Mouse (Mus musculus) hindbrain, embryonic 16.5 days (tissue): ENCODE measurements around the gene Krt20. TPM values are rescaled to one million over a fixed set of nuclear protein-coding genes. Genes with fewer than 3 reads are reported as not detected.

Source experiments
- ATAC-seq: fragments of 200-750 bp; cut with Nextera tagmentation; 2 replicates; pipeline ENCODE4 v1.8.0; 2017; ENCODE audit warnings: moderate TSS enrichment, moderate library complexity
- H3K27ac ChIP-seq: fragments of 300-500 bp; sonication (generic); 2 replicates; pipeline ENCODE4 v1.5.1; 2014; ENCODE audit warnings: low read depth, mild to moderate bottlenecking, control low read depth, low read length, moderate library complexity
- H3K27me3 ChIP-seq: fragments of 300-500 bp; sonication (generic); replicated peaks from 2 replicates; pipeline ENCODE4 v1.6.1; 2014; ENCODE audit warnings: low read length; ENCODE audit not compliant: control insufficient read depth, insufficient read depth
- H3K36me3 ChIP-seq: fragments of 300-500 bp; sonication (generic); 2 replicates; pipeline ENCODE4 v1.6.1; 2014; ENCODE audit warnings: mild to moderate bottlenecking, low read length, moderate library complexity, mixed read lengths; ENCODE audit not compliant: control insufficient read depth, insufficient read depth
- H3K4me1 ChIP-seq: fragments of 300-500 bp; sonication (generic); 2 replicates; pipeline ENCODE4 v1.6.1; 2014; ENCODE audit warnings: low read depth, low read length; ENCODE audit not compliant: control insufficient read depth, insufficient read depth
- H3K4me2 ChIP-seq: fragments of 300-500 bp; sonication (generic); 2 replicates; pipeline ENCODE4 v1.6.1; 2014; ENCODE audit warnings: mild to moderate bottlenecking, low read length, control low read depth, moderate library complexity
- H3K4me3 ChIP-seq: fragments of 300-500 bp; sonication (generic); 2 replicates; pipeline ENCODE4 v1.5.1; 2014; ENCODE audit warnings: mild to moderate bottlenecking, low read length, control low read depth, moderate library complexity
- H3K9ac ChIP-seq: fragments of 300-500 bp; sonication (generic); 2 replicates; pipeline ENCODE4 v1.6.1; 2014; ENCODE audit warnings: low read depth, mild to moderate bottlenecking, control low read depth, low read length, moderate library complexity
- H3K9me3 ChIP-seq: fragments of 300-500 bp; sonication (generic); 2 replicates; pipeline ENCODE4 v1.6.1; 2014; ENCODE audit warnings: mild to moderate bottlenecking, low read length, moderate library complexity; ENCODE audit not compliant: control insufficient read depth
- WGBS: fragments of 180-500 bp; shearing (Covaris S2); extraction: QIAGEN DNeasy Blood & Tissue Kit; methylation state at CpG from one replicate; pipeline ENCODE4 v1.1.7; 2014; 5-methylcytosine and 5-hydroxymethylcytosine counted together
- polyA plus RNA-seq: library from polyadenylated mRNA; unstranded; fragments of >200 nt; fragmentation: Nextera tagmentation; extraction: Ambion mirVana; gene quantifications from 2 replicates; pipeline ENCODE4 v1.2.1, GENCODE M21; 2015

The Krt20 gene
- 0.10 and 0.19 TPM in 2 replicates for polyA plus RNA-seq

DNA sequence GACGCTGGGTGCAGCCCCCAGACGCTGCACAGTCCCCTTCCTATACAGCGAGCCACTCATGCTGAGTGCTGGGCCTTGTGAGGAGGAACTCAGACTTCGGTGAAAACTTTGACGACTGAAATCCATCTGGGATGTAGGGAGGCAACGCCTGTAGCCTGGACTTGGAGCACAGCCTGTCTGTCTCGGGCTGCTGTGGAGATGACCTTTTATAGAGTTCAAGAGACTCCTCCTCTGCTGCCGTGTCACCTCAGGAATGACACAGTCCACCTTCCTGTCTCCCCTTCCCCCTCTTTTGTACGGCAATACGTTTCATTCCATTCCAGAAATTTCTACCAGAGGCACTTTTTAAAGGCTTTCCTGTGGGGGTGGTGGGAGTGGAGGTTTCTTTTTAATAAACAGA lies at the start of gene Krt20:
Gene Krt20, minus strand, starts transcription at position 179 of the 400 bp plus-strand sequence.
- Histone ChIP-seq H3K36me3 (no peaks in the 10 kb centered on the region), H3K4me2 (no peak within 1 kb of the TSS), H3K4me3 (no peak within 1 kb of the TSS), H3K27me3 (no peaks in the 10 kb centered on the region), H3K9me3 (no peaks in the 10 kb centered on the region), H3K9ac (no peak within 1 kb of the TSS), H3K27ac (no peak within 1 kb of the TSS), H3K4me1 (no peaks in the 10 kb centered on the region)
- WGBS: 66% methylated on average over 10 of the region's 10 CpGs
- ATAC-seq: no peak

DNA sequence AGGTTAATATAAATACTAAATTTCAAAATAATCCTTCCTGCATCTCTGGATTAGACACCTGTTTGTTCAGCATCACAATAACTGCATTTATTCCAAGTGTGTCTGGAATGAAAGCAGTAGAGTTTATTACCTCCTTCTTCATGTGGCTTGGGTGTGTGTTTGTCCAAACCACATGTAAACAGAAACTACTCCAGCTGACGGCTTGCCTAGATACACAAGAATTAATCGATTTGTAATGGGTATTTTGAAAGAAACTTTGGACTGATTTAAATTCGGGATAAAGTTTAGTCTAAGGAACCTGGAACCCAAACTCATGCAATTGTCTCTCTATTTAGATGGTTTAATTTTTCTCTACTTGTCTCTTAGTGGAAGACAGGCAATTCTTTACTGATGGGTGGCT lies 37.0 kb upstream of the Krt20 start:
- no peak overlapping the region for H3K4me2 ChIP-seq
- H3K9me3 ChIP-seq: no peaks in the 10 kb centered on the region
- WGBS: 80% methylated on average over 3 of the region's 3 CpGs
- no peak for ATAC-seq
- H3K27ac ChIP-seq: no peak overlapping the region
- H3K4me1 ChIP-seq: no peaks in the 10 kb centered on the region
- H3K9ac ChIP-seq: no peak overlapping the region
- no peak overlapping the region for H3K4me3 ChIP-seq
- no peaks in the 10 kb centered on the region for H3K36me3 ChIP-seq
- no peaks in the 10 kb centered on the region for H3K27me3 ChIP-seq

DNA sequence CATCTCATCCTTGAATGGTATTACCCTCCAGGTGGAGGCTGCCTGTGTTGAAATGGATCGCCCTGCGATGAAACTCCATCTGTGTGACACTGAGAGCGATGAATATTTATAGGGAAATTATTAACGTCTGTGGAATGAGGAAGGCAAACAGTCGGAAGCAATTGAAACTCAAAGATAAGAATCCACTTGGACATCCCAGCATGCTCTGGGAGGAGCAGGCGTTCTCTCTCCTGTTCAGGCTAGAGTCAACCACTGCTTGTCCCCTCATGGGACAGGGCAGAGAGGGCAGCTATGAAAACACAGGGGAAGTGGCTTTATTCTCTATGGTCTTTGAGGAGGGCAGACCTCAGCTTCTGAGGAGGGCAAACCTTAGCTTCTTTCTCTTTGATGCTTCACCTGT lies 35.5 kb upstream of the Krt20 start:
- no peaks in the 10 kb centered on the region for H3K36me3 ChIP-seq
- WGBS: 65% methylated on average over 6 of the region's 6 CpGs
- no peaks in the 10 kb centered on the region for H3K27me3 ChIP-seq
- no peak overlapping the region for H3K4me3 ChIP-seq
- H3K27ac ChIP-seq: no peak overlapping the region
- no peak overlapping the region for H3K9ac ChIP-seq
- H3K4me2 ChIP-seq: no peak overlapping the region
- H3K9me3 ChIP-seq: no peaks in the 10 kb centered on the region
- no peak for ATAC-seq
- no peaks in the 10 kb centered on the region for H3K4me1 ChIP-seq

DNA sequence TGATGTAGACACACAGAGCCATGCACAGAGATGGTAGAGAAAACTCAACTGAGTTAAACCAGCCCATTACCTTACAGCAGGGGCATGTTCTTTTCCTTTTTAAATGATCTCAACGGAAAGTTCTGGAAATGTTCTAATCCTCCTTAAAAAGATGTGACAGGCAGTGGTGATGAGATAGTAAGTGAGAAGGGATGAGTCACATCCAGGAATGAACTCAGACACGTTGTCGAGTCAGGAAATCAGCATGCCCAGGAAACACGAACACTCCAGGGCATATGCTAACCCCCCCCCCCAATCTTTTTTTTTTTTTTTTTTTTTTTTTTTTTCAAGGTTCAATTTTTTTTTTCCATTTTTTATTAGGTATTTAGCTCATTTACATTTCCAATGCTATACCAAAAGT lies 34.5 kb upstream of the Krt20 start:
- no peak overlapping the region for H3K4me3 ChIP-seq
- no peak overlapping the region for H3K27ac ChIP-seq
- H3K9me3 ChIP-seq: no peaks in the 10 kb centered on the region
- no peak overlapping the region for H3K4me2 ChIP-seq
- no peaks in the 10 kb centered on the region for H3K27me3 ChIP-seq
- no peak for ATAC-seq
- no peak overlapping the region for H3K9ac ChIP-seq
- no peaks in the 10 kb centered on the region for H3K36me3 ChIP-seq
- no peaks in the 10 kb centered on the region for H3K4me1 ChIP-seq
- 92% methylated on average over 4 of the region's 4 CpGs for WGBS

DNA sequence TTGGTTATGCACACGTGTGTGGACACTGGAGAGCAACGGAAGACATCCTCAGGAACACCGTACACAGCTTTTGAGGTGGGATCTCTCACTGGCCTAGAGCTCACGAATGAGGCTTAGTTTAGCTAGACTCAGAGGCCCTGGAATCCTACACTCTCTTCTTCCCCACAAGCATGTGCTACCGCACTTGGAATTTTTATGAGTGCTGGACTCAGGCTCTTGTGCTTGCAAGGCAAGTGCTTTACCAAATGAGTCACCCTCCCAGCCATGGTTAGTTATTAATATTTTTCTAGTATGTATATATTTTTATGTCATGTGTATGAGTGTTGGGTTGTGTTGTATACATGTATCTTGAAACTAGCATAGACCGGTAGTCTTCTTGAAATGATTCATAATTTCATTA lies 34.0 kb upstream of the Krt20 start:
- Histone ChIP-seq H3K4me2 (no peak overlapping the region), H3K36me3 (no peaks in the 10 kb centered on the region), H3K9ac (no peak overlapping the region), H3K9me3 (no peaks in the 10 kb centered on the region), H3K27me3 (no peaks in the 10 kb centered on the region), H3K27ac (no peak overlapping the region), H3K4me3 (no peak overlapping the region), H3K4me1 (no peaks in the 10 kb centered on the region)
- 96% methylated on average over 6 of the region's 6 CpGs for WGBS
- no peak for ATAC-seq

DNA sequence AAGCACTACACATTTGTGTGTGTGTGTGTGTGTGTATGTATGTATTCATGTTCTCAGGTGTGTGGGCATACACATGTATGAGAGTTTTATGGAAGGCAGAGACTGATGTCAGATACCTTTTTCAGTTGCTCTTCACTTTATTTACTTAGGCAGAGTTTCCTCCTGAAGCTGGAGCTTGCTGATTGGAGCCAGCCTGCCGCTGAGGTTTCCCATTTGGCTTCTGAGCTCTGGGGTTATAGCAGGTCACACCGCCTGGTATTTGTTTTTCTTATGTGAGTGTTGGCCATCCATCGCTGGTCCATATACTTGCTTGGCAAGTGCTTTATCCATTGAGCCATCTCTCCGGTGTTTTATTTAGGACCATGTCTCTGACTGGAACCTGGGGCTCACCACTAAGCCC lies 31.3 kb upstream of the Krt20 start:
- H3K36me3 ChIP-seq: no peaks in the 10 kb centered on the region
- H3K4me1 ChIP-seq: no peaks in the 10 kb centered on the region
- H3K4me2 ChIP-seq: no peak overlapping the region
- H3K9me3 ChIP-seq: no peaks in the 10 kb centered on the region
- 93% methylated on average over 4 of the region's 4 CpGs for WGBS
- H3K4me3 ChIP-seq: no peak overlapping the region
- ATAC-seq: no peak
- no peak overlapping the region for H3K27ac ChIP-seq
- H3K9ac ChIP-seq: no peak overlapping the region
- H3K27me3 ChIP-seq: no peaks in the 10 kb centered on the region

DNA sequence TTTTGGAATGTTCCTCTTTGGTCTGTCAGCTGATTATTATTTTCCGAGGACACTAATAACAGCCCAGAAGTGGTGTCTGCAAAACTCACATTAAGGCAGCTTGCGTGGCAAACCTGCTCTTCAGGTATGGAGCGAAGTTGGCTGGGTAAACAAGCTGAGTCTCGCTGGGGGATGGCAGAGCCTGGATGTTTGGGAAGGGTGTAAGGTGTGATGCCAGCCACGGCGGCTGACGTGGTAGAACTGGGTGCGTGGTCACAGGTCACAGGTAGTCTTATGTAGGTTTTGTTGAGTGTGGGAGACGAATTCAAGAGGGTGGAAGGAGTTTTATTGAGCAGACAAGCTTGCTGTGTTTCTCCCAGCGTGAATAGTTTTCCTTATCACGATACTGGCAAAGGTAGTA lies 30.6 kb upstream of the Krt20 start:
- 91% methylated on average over 11 of the region's 11 CpGs for WGBS
- H3K36me3 ChIP-seq: no peaks in the 10 kb centered on the region
- H3K4me1 ChIP-seq: no peaks in the 10 kb centered on the region
- H3K27ac ChIP-seq: no peak overlapping the region
- H3K4me2 ChIP-seq: no peak overlapping the region
- no peak overlapping the region for H3K4me3 ChIP-seq
- H3K9ac ChIP-seq: no peak overlapping the region
- peaks cover 1% of the 10 kb centered on the region for H3K27me3 ChIP-seq
- no peaks in the 10 kb centered on the region for H3K9me3 ChIP-seq
- no peak for ATAC-seq

DNA sequence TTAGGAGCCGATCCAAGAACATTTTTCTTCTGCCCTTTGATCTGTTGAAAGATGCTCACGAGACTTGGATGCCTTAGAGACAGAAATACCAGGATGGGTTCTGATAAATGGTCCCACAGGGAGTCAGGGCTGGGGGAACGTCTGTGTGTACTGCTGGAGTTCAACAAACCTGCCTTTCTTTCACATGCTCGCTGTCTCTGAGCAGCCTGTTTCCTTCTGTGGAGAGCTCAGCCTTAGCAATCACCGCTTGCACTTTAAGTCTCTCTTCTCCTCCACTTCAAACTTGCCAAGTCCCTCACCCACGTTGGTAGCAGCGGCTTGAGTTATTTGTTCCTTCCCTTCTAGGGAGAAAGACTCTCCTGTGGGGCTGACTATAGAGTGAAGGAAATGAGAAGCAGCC lies 28.4 kb upstream of the Krt20 start:
- 43% methylated on average over 7 of the region's 7 CpGs for WGBS
- H3K4me3 ChIP-seq: no peak overlapping the region
- no peak overlapping the region for H3K27ac ChIP-seq
- no peaks in the 10 kb centered on the region for H3K36me3 ChIP-seq
- 0 out of 2 replicates have a peak overlapping the region, but pooled peaks have one; percentile 7 for H3K9ac ChIP-seq
- H3K9me3 ChIP-seq: no peaks in the 10 kb centered on the region
- no peak overlapping the region for H3K4me2 ChIP-seq
- no peak for ATAC-seq
- H3K27me3 ChIP-seq: peaks cover 2% of the 10 kb centered on the region
- no peaks in the 10 kb centered on the region for H3K4me1 ChIP-seq

DNA sequence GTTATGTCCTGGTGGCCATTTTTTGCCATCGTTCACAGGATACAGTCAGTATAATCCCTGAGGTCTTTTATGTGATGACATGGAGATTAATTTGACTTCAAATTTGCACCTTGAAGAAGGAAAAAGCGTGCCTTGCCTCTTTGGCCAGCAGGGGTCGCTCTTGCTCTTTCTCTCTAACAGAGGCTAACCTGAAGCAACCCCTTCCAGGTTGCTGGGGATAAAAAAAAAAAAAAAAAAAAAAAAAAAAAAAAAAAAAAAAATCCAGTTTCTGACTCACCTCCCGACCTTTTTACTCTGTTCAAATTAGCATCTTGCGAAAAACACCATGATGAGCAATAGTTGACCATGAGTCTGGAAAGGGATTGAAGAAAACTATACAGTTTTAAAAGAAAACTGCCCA lies 26.9 kb upstream of the Krt20 start:
- H3K4me3 ChIP-seq: no peak overlapping the region
- WGBS: 6% methylated on average over 5 of the region's 5 CpGs
- peaks cover 2% of the 10 kb centered on the region for H3K27me3 ChIP-seq
- ATAC-seq: 0 out of 2 replicates have a peak, but pooled peaks have one; percentile 40
- H3K4me1 ChIP-seq: no peaks in the 10 kb centered on the region
- no peaks in the 10 kb centered on the region for H3K36me3 ChIP-seq
- no peaks in the 10 kb centered on the region for H3K9me3 ChIP-seq
- no peak overlapping the region for H3K27ac ChIP-seq
- no peak overlapping the region for H3K4me2 ChIP-seq
- H3K9ac ChIP-seq: no peak overlapping the region

DNA sequence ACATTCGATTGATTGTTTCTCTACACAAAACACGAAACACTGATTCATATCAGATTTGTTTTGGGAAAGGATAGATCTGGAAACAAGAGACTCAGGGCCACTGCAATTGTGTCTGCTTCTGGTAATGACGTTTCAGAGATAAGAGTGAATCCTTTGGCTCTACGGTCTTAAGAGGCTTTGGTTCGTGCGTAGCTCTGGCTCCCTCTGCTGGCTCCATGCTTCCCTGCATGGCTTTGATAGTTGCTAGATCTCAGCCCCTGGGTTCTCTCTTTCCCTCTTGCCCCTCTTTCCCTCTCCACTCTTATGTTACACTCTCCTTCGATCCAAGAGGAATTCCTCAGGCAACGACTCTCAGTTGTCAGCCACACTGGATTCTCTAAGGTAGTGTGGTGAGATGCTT lies 25.2 kb upstream of the Krt20 start:
- no peak overlapping the region for H3K4me2 ChIP-seq
- WGBS: 15% methylated on average over 8 of the region's 8 CpGs
- no peak overlapping the region for H3K27ac ChIP-seq
- no peaks in the 10 kb centered on the region for H3K4me1 ChIP-seq
- H3K4me3 ChIP-seq: no peak overlapping the region
- no peak overlapping the region for H3K9ac ChIP-seq
- no peaks in the 10 kb centered on the region for H3K36me3 ChIP-seq
- no peaks in the 10 kb centered on the region for H3K9me3 ChIP-seq
- ATAC-seq: peak; percentile 56; the same call in 1 of the 2 replicates
- peaks cover 2% of the 10 kb centered on the region for H3K27me3 ChIP-seq
